9 mouse cellular contexts compared by ENCODE assay signal in the genomic region with DNA sequence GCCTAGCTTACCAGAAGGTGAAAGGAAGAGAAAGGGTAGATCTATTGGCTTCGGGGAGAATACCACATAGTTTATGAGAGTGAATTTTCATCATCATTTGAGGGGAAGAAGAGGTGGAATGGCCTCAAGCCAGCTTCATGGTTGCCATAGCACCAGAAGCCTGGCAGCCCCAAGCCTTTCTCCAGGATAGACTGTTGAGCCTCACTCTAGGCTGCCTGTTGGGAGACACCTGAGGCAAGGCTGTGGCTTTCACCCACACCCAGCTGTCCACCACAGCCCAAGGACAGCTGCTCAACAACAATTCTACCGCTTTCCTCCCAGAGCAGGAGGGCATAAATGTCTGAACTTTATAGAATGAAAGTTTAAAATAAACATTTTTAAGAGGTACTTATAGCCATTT. TPM values are rescaled to one million over a fixed set of nuclear protein-coding genes. Genes with fewer than 3 reads are reported as not detected.
DNase-seq lines count a peak whose midpoint lies in the region; ATAC-seq lines count a peak whose summit lies in the region.
"Had no signal": no experiment of that assay in that cellular context is flagged by ENCODE, and none has a peak within 500 bp of the region (broad histone marks: within the 10 kb centered on the region; RNA-seq: fewer than 3 reads in every experiment).

No protein-coding gene starts in this region.

- H3K4me3 ChIP-seq in neural tube, embryonic 12.5 days, result no peak overlapping the region
- H3K4me3 ChIP-seq in neural tube, embryonic 14.5 days (ENCODE audit: low read depth, low read length), result peak overlapping the region; percentile 16

- no peaks in the 10 kb centered on the region for H3K27me3 ChIP-seq in neural tube, embryonic 12.5 days (replicated peaks)
- no peaks in the 10 kb centered on the region for H3K27me3 ChIP-seq in neural tube, embryonic 14.5 days (ENCODE audit: control insufficient read depth, insufficient read depth, low read length)

- 65% methylated on average over 2 of the region's 2 CpGs for WGBS in neural tube, embryonic 12.5 days
- 54% methylated on average over 2 of the region's 2 CpGs for WGBS in neural tube, embryonic 14.5 days

- peak overlapping the region; percentile 77 for H3K4me2 ChIP-seq in neural tube, embryonic 12.5 days (replicated peaks)
- H3K4me2 ChIP-seq in neural tube, embryonic 14.5 days (ENCODE audit: low read depth, low read length), result peak overlapping the region; percentile 63

- no peak for ATAC-seq in neural tube, embryonic 12.5 days (ENCODE audit: low FRiP score, low read depth)
- no peak for ATAC-seq in neural tube, embryonic 14.5 days (ENCODE audit: low read depth)

- no peak overlapping the region for H3K9ac ChIP-seq in neural tube, embryonic 12.5 days
- no peak overlapping the region for H3K9ac ChIP-seq in neural tube, embryonic 14.5 days (replicated peaks; ENCODE audit: low read depth, low read length)

- DNase-seq in neural tube, embryonic 10.5 days (ENCODE audit: extremely low spot score, low spot score), result no peak
- DNase-seq in cerebellum, postnatal 14 days, result peak; percentile 54 to 61
- peak; percentile 50 to 66 for DNase-seq in layer of hippocampus, adult 8-10 months (ENCODE audit: low spot score in 2 of 2)
- no peak for DNase-seq in gastrocnemius, postnatal 4 days (ENCODE audit: low spot score in 2 of 2)
- DNase-seq in ovary, postnatal 36 days (ENCODE audit: low spot score), result no peak
- no peak for DNase-seq in embryo, embryonic 10.5 days (ENCODE audit: low spot score)

- no peaks in the 10 kb centered on the region for H3K36me3 ChIP-seq in neural tube, embryonic 12.5 days
- H3K36me3 ChIP-seq in neural tube, embryonic 14.5 days (ENCODE audit: control insufficient read depth, insufficient read depth, low read length), result no peaks in the 10 kb centered on the region

- no peak overlapping the region for H3K27ac ChIP-seq in neural tube, embryonic 12.5 days
- H3K27ac ChIP-seq in neural tube, embryonic 14.5 days (ENCODE audit: low read depth, low read length), result no peak overlapping the region

- H3K9me3 ChIP-seq in neural tube, embryonic 12.5 days, result no peaks in the 10 kb centered on the region
- H3K9me3 ChIP-seq in neural tube, embryonic 14.5 days (ENCODE audit: control insufficient read depth, low read length), result no peaks in the 10 kb centered on the region

- H3K4me1 ChIP-seq in neural tube, embryonic 12.5 days, result peaks cover 15% of the 10 kb centered on the region
- H3K4me1 ChIP-seq in neural tube, embryonic 14.5 days (ENCODE audit: control insufficient read depth, insufficient read depth, low read length), result peaks cover 12% of the 10 kb centered on the region; the same call in 1 of the 2 replicates

RNA-seq across cellular contexts. Expression of gene Grik2, which starts 8.1 kb away (rescaled TPM):
- 17.0 and 20.3 TPM in 2 replicates for polyA plus RNA-seq in neural tube, embryonic 12.5 days (2016; fragmentation: Nextera tagmentation; extraction: Ambion mirVana)
- 100 to 1,000 TPM in 1 of 4 experiments, 10 to 100 TPM in 3; 80.0 to 103 (median 93.8) TPM for total RNA-seq in layer of hippocampus, adult 8-10 months (2022)
- 53.9 and 69.6 TPM in 2 replicates for polyA plus RNA-seq in neural tube, embryonic 14.5 days (2014; fragmentation: Nextera tagmentation; extraction: Ambion mirVana)
- total RNA-seq in gastrocnemius, postnatal 4 days (2021), result 1 to 10 TPM; 1.7 to 3.1 TPM
- total RNA-seq: liver, adult 2 months had no signal
- polyA plus RNA-seq: liver, adult 2 months had no signal

Comparison
In these comparisons a context has a peak if more than half of its experiments do, and no peak if none do; other contexts are left out.
1. DNase-seq: peak in cerebellum, postnatal 14 days (2 of 2) and layer of hippocampus, adult 8-10 months (2 of 2); none in neural tube, embryonic 10.5 days (single experiment), gastrocnemius, postnatal 4 days (0 of 2), ovary, postnatal 36 days (single experiment) and embryo, embryonic 10.5 days (single experiment).
2. RNA of gene Grik2, which starts 8.1 kb away (total RNA-seq): 80.0 to 103 TPM in layer of hippocampus, adult 8-10 months; 1.7 to 3.1 TPM in gastrocnemius, postnatal 4 days; every median in the first group is over 10 times any median in the second.